Mouse (Mus musculus) stomach, postnatal 0 days (tissue): ENCODE measurements at regions not wholly inside any gene's neighbourhood (a gene's known extent, or its start where the extent isn't known, plus 50 kb on each side); places are given as distances from the start of the nearest gene placed in this dataset.

Source experiments
- CTCF ChIP-seq: IDR thresholded peaks from 2 replicates; pipeline ENCODE4 v1.5.1; 2016; ENCODE audit warnings: antibody characterized with exemption, low read depth, mild to moderate bottlenecking, moderate library complexity
- EP300 ChIP-seq: optimal IDR thresholded peaks from 2 replicates; pipeline ENCODE3; 2016; ENCODE audit warnings: antibody characterized with exemption

GRCm38 (mm10) chr4:142671872-142672458, 432.8 kb upstream of the Kazn start:
- TF ChIP-seq CTCF (no peak), EP300 (no peak)
